Mouse (Mus musculus): Measurements from ENCODE around the gene Prrt4.

DNA sequence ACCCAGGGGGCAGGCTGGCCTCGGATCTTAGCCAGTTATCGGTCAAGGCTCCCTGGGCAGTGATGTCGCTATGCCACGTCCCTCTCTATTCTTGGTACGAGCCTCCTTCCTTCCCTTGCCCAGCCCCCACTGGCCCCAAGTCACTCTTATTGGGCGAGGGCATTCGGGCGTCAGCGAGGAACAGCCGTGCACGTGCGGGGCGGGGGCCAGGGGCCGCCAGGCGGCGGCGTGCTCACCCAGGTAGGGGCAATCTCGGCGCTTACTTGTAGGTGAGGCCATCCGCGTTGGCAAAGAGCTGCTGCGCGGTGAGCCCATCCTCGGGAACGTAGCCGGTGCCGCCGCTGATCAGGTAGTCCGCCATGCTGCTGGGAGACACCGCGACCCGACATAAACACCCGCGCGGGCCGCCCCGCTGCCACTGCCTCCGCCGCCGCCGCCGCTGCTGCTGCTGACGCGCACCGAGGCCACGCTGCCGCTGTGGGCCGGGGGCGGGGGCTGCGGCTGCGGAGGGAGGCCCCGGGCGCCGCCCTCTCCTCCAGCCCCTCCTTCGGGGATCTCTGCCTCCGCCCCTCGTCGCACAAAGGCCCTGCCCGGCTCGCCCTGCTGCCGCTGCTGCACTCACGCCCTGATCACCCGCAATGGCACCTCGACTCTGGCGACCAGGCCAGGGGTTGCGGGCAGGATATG is 32.6 kb upstream of the Prrt4 start:
- TF ChIP-seq CTCF (conservative IDR thresholded peaks at IDR 0.05; ENCODE audit: low read length) (no peak), POU5F1 (IDR thresholded peaks at IDR 0.05; ENCODE audit: borderline replicate concordance, low read length) (no peak), NANOG (IDR thresholded peaks at IDR 0.05; ENCODE audit: borderline replicate concordance, low read length) (no peak)
